Mouse (Mus musculus): ENCODE results near the gene 2410002F23Rik.
"Not testable (repeated sequence)": the region's sequence is repeated elsewhere in the genome, so short reads cannot be mapped to it uniquely, and the experiment has no call there.

2410002F23Rik gene

GRCm38 (mm10) chr7:44246055-44246983 is at the start of gene 2410002F23Rik, which contains the start of gene 1700028J19Rik:
Gene 2410002F23Rik (plus strand): TSS chr7:44246722.
Gene 1700028J19Rik (minus strand): TSS chr7:44246695.
- peak; percentile 86 to 88 for DNase-seq (ENCODE audit: low spot score in 2 of 2)

GRCm38 (mm10) chr7:44197891-44198290 is 48.6 kb upstream of the 2410002F23Rik start, which contains the start of gene Klk1b3:
Gene Klk1b3 (plus strand): TSS chr7:44198191.
- DNase-seq (ENCODE audit: low spot score in 2 of 2): no peak

GRCm38 (mm10) chr7:44207135-44207534 is 39.4 kb upstream of the 2410002F23Rik start, which contains the start of gene Klk1b4:
Gene Klk1b4 (plus strand): TSS chr7:44207435.
- DNase-seq (ENCODE audit: low spot score in 2 of 2): not testable (repeated sequence)

- no peak for DNase-seq (ENCODE audit: low spot score in 2 of 2)
Measured at GRCm38 (mm10) chr7:44208307-44208706, 38.2 kb upstream of the 2410002F23Rik start.

- no peak for DNase-seq (ENCODE audit: low spot score in 2 of 2)
Measured at GRCm38 (mm10) chr7:44215645-44216044, 30.9 kb upstream of the 2410002F23Rik start, which contains the start of gene Klk1b5. Gene Klk1b5 (plus strand): TSS chr7:44215945.

GRCm38 (mm10) chr7:44221601-44222000 is 24.9 kb upstream of the 2410002F23Rik start:
- not testable (repeated sequence) for DNase-seq (ENCODE audit: low spot score in 2 of 2)

GRCm38 (mm10) chr7:44222335-44222734 is 24.2 kb upstream of the 2410002F23Rik start:
- DNase-seq (ENCODE audit: low spot score in 2 of 2): not testable (repeated sequence)

- DNase-seq (ENCODE audit: low spot score in 2 of 2): no peak
Measured at GRCm38 (mm10) chr7:44225076-44225475, 21.4 kb upstream of the 2410002F23Rik start, which contains the start of gene Klk1. Gene Klk1 (plus strand): TSS chr7:44225360.

- DNase-seq (ENCODE audit: low spot score in 2 of 2): no peak
Measured at GRCm38 (mm10) chr7:44235909-44236308, 10.6 kb upstream of the 2410002F23Rik start, which contains the start of gene Gm36864. Gene Gm36864 (plus strand): TSS chr7:44236177.

- no peak for DNase-seq (ENCODE audit: low spot score in 2 of 2)
Measured at GRCm38 (mm10) chr7:44239913-44240312, 6.6 kb upstream of the 2410002F23Rik start.

GRCm38 (mm10) chr7:44240712-44241111 is 5.8 kb upstream of the 2410002F23Rik start:
- no peak for DNase-seq (ENCODE audit: low spot score in 2 of 2)

GRCm38 (mm10) chr7:44241163-44241562 is 5.4 kb upstream of the 2410002F23Rik start:
- no peak for DNase-seq (ENCODE audit: low spot score in 2 of 2)

- DNase-seq (ENCODE audit: low spot score in 2 of 2): no peak
Measured at GRCm38 (mm10) chr7:44244080-44244479, 2.4 kb upstream of the 2410002F23Rik start.

- DNase-seq (ENCODE audit: low spot score in 2 of 2): peak in 1 of 2 experiments; percentile 67
Measured at GRCm38 (mm10) chr7:44246984-44247470, 505 bp downstream of the 2410002F23Rik start.

- no peak for DNase-seq (ENCODE audit: low spot score in 2 of 2)
Measured at GRCm38 (mm10) chr7:44247971-44248370, 1.4 kb downstream of the 2410002F23Rik start.

GRCm38 (mm10) chr7:44249248-44249647 is 2.7 kb downstream of the 2410002F23Rik start:
- DNase-seq (ENCODE audit: low spot score in 2 of 2): no peak

- not testable (repeated sequence) for DNase-seq (ENCODE audit: low spot score in 2 of 2)
Measured at GRCm38 (mm10) chr7:44250732-44251275, 4.3 kb downstream of the 2410002F23Rik start.

- no peak for DNase-seq (ENCODE audit: low spot score in 2 of 2)
Measured at GRCm38 (mm10) chr7:44253023-44253616, 6.6 kb downstream of the 2410002F23Rik start.

- DNase-seq (ENCODE audit: low spot score in 2 of 2): no peak
Measured at GRCm38 (mm10) chr7:44254930-44255329, 8.4 kb downstream of the 2410002F23Rik start.

- DNase-seq (ENCODE audit: low spot score in 2 of 2): no peak
Measured at GRCm38 (mm10) chr7:44257278-44257677, 10.8 kb downstream of the 2410002F23Rik start, which contains the start of gene Acp4. Gene Acp4 (minus strand): TSS chr7:44257378.

- no peak for DNase-seq (ENCODE audit: low spot score in 2 of 2)
Measured at GRCm38 (mm10) chr7:44260410-44260809, 13.9 kb downstream of the 2410002F23Rik start.

GRCm38 (mm10) chr7:44261147-44261546 is 14.6 kb downstream of the 2410002F23Rik start, which contains the start of gene Gm15517:
Gene Gm15517 (plus strand): TSS chr7:44261447.
- DNase-seq (ENCODE audit: low spot score in 2 of 2): no peak
